Mouse (Mus musculus) heart, adult 18-20 months (tissue): ENCODE data around the gene Gm17416. TPM values are rescaled to one million over a fixed set of nuclear protein-coding genes. Genes with fewer than 3 reads are reported as not detected.

ENCODE experiments used
- DNase-seq, 2 experiments: peaks; one replicate each; pipeline ENCODE4 v3.0.0; 2021 to 2022; ENCODE audit warnings: mixed read lengths in 1 of 2
- total RNA-seq, 2 experiments: library from RNA; stranded (reverse); gene quantifications; 2 replicates each; pipeline ENCODE4 v1.2.3; 2021

Gm17416 gene
- total RNA-seq, 2 experiments from 2014 or later = not detected

DNA sequence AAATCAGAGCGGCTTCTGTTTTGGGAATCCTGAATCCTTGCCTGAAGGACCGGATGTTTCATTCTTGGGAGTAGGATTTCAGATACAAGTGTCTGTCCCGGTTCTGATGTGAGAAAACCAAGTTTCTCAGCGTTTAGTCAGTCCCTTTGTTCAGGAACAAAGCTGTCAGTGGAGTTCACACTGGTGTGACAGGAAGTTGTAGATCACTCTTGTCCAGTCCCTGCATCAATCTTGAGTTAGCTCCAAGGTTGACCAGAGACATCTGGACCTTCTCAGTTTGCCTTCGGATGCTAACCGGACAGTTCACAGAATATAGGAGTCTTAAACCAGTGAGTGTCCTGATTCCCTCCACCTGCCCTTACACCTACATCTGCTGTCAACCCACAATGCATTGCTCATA, 38.6 kb downstream of the Gm17416 start:
- no peak for DNase-seq

DNA sequence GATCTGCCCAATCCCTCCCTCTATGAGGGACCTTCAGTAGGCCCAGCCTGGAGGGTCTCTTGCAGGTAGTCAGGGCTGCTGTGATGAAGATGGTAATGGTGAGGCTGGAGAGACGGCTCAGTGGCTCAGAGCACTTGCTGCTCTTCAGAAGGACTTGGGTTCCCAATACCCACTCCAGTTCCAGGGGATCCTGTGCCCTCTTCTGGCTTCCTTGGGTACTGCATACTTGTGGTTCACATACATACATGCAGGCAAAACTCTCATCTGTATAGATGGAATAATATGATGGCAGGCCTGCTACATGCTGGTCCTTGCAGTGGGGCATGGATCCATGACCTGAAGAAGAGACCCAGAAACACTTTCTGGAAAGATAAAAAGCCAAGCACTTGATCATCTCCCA, 39.6 kb downstream of the Gm17416 start:
- DNase-seq = no peak

DNA sequence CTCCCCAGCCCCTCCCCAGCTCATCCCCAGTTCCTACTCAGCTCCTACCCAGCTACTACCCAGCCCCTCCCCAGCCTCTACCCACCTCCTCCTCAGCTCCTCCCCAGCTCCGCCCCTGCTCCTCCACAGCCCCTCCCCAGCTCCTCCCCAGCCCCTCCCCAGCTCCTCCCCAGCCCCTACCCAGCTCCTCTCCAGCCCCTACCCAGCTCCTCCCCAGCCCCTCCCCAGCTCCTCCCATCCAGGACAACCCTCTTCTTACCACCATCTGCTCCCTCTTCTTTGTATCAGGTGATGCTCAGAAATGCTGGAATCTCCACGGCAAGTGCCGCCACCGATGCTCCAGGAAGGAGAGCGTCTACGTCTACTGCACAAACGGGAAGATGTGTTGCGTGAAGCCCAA, 43.1 kb downstream of the Gm17416 start:
- no peak for DNase-seq

DNA sequence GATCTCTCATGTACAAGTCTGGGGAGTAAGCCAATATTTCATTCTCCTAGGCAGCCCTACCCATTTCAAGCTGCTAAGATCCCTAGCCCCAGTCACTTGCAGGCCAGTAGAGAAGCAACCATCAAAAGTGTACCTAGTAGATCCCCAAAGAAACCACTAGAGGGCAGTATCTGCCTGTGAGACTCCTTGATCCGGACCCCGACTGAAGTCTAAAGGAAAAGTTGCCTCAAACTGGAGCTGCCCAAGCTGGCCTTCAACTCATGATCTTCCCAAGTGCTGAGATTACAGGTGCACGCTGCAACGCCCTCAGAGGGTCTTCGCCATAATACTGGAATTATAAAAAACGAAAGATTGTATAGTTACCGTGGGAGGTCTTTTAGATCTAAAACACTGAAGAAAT, 46.4 kb downstream of the Gm17416 start:
- peak; percentile 76 to 79 for DNase-seq

DNA sequence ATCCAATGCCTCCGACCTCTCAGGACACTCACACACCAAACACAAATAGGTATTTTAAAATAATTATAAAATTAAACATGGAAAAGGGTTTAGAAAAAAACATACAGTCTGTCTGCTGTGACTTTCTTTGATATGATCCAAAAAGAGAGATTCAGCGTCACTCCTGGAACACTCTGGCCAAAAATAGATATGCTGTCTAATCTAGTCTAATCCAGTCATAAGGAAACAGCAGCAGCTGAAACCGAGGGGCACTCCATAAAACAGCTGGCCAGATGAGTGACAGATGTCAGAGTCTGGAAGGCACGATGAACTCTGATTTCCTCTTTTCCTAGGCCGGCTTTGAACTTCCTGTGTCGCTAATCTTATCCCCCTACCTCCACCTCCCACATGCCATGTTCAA, 47.3 kb downstream of the Gm17416 start:
- DNase-seq = no peak

DNA sequence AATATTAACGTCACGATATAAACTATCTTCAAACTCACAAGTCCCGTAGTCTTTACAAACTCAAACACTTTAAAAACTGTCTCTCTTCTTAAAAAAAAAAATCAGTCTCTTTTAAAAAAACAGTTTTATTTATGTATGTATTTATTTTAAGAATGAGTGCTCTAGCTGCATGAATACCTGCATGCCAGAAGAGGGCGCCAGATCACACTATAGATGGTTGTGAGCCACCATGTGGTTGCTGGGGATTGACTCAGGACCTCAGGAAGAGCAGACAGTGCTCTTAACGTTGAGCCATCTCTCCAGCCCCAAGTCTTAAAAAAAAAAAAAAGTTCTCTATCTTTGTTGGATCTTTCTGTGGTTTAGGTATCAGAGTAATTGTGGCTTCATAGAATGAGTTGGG, 48.2 kb downstream of the Gm17416 start:
- peak in 1 of 2 experiments; percentile 26 for DNase-seq

Other genes with a start within 250 kb of the Gm17416 start
- gene Rbck1, start 236.7 kb upstream of the Gm17416 start, total RNA-seq = 10 to 100 TPM; 45.8 to 46.9 TPM
- gene Trib3, start 225.3 kb upstream of the Gm17416 start, total RNA-seq = 1 to 10 TPM; 2.8 to 3.8 TPM
- gene Nrsn2, start 192.7 kb upstream of the Gm17416 start, total RNA-seq = not detected
- 1 to 10 TPM; 5.7 to 5.8 TPM for gene Sox12, start 171.3 kb upstream of the Gm17416 start, total RNA-seq
- gene Zcchc3, start 154.3 kb upstream of the Gm17416 start, total RNA-seq = 1 to 10 TPM; 5.0 to 5.8 TPM
- 1 to 10 TPM; 1.6 to 2.4 TPM for gene 6820408C15Rik, start 153.8 kb upstream of the Gm17416 start, total RNA-seq
- not detected for gene Defb23, start 104.7 kb upstream of the Gm17416 start, total RNA-seq
- gene Defb20, start 92.3 kb upstream of the Gm17416 start, total RNA-seq = not detected
- not detected for gene Defb22, start 79.2 kb upstream of the Gm17416 start, total RNA-seq
- gene Defb26, start 57.6 kb upstream of the Gm17416 start, total RNA-seq = not detected
- not detected for gene Defb28, start 51.1 kb upstream of the Gm17416 start, total RNA-seq
- not detected for gene Defb29, start 29.2 kb upstream of the Gm17416 start, total RNA-seq
- gene Defb21, start 3.4 kb downstream of the Gm17416 start, total RNA-seq = not detected
- not detected for gene Defb19, start 11.0 kb downstream of the Gm17416 start, total RNA-seq
- gene Defb45, start 30.1 kb downstream of the Gm17416 start, total RNA-seq = not detected
- not detected for gene Defb36, start 35.0 kb downstream of the Gm17416 start, total RNA-seq
- gene Defb25, start 53.7 kb downstream of the Gm17416 start, total RNA-seq = not detected
- 1 to 10 TPM; 3.3 to 4.7 TPM for gene Rem1, start 57.6 kb downstream of the Gm17416 start, total RNA-seq
- 10 to 100 TPM; 32.7 to 39.6 TPM for gene H13, start 100.1 kb downstream of the Gm17416 start, total RNA-seq
- gene Mcts2, start 117.7 kb downstream of the Gm17416 start, total RNA-seq = 10 to 100 TPM; 15.8 to 16.4 TPM
- gene Id1, start 166.9 kb downstream of the Gm17416 start, total RNA-seq = 10 to 100 TPM; 63.7 to 75.1 TPM
- 10 to 100 TPM; 11.9 to 15.2 TPM for gene Cox4i2, start 184.8 kb downstream of the Gm17416 start, total RNA-seq